Mouse (Mus musculus) brain, embryonic 18.5 days (tissue): ENCODE data around the gene Mgrn1.

Experiments used
- DNase-seq: peaks from one replicate; pipeline ENCODE4 v3.0.0-alpha.2; 2012; ENCODE audit warnings: low read depth, low spot score

The Mgrn1 gene

GRCm38 (mm10) chr16:4885760-4886689 is at the start of gene Mgrn1:
Gene Mgrn1 (plus strand): TSS chr16:4886249.
- peak; percentile 82 for DNase-seq

GRCm38 (mm10) chr16:4837631-4838030 is 48.4 kb upstream of the Mgrn1 start:
- no peak for DNase-seq

GRCm38 (mm10) chr16:4839552-4839951 is 46.5 kb upstream of the Mgrn1 start:
- DNase-seq, result no peak

- no peak for DNase-seq
Measured at GRCm38 (mm10) chr16:4840231-4840630, 45.8 kb upstream of the Mgrn1 start.

- DNase-seq, result no peak
Measured at GRCm38 (mm10) chr16:4847041-4847440, 39.0 kb upstream of the Mgrn1 start.

GRCm38 (mm10) chr16:4848090-4848489 is 38.0 kb upstream of the Mgrn1 start:
- no peak for DNase-seq

GRCm38 (mm10) chr16:4850361-4850760 is 35.7 kb upstream of the Mgrn1 start:
- DNase-seq, result no peak

GRCm38 (mm10) chr16:4850938-4851628 is 35.0 kb upstream of the Mgrn1 start:
- no peak for DNase-seq

GRCm38 (mm10) chr16:4855046-4855650 is 30.9 kb upstream of the Mgrn1 start:
- DNase-seq, result no peak

- no peak for DNase-seq
Measured at GRCm38 (mm10) chr16:4861392-4861791, 24.7 kb upstream of the Mgrn1 start.

GRCm38 (mm10) chr16:4862863-4863483 is 23.1 kb upstream of the Mgrn1 start:
- DNase-seq, result no peak

GRCm38 (mm10) chr16:4863742-4864141 is 22.3 kb upstream of the Mgrn1 start:
- no peak for DNase-seq

GRCm38 (mm10) chr16:4866101-4866695 is 19.9 kb upstream of the Mgrn1 start:
- DNase-seq, result no peak

- no peak for DNase-seq
Measured at GRCm38 (mm10) chr16:4870490-4870889, 15.6 kb upstream of the Mgrn1 start.

- DNase-seq, result no peak
Measured at GRCm38 (mm10) chr16:4871926-4872325, 14.1 kb upstream of the Mgrn1 start.

- no peak for DNase-seq
Measured at GRCm38 (mm10) chr16:4875198-4876032, 10.6 kb upstream of the Mgrn1 start.

- DNase-seq, result no peak
Measured at GRCm38 (mm10) chr16:4876033-4876680, 9.9 kb upstream of the Mgrn1 start.

- DNase-seq, result no peak
Measured at GRCm38 (mm10) chr16:4877195-4877594, 8.9 kb upstream of the Mgrn1 start.

- DNase-seq, result no peak
Measured at GRCm38 (mm10) chr16:4877701-4878100, 8.3 kb upstream of the Mgrn1 start.
